Mouse (Mus musculus): ENCODE results near the gene Myo1d. TPM values are rescaled to one million over a fixed set of nuclear protein-coding genes. Genes with fewer than 3 reads are reported as not detected.
"Not testable (repeated sequence)": the region's sequence is repeated elsewhere in the genome, so short reads cannot be mapped to it uniquely, and the experiment has no call there.

The Myo1d gene
- polyA plus RNA-seq, 1 experiment = 6.4 TPM

- H3K27ac ChIP-seq (ENCODE audit: control insufficient read depth, insufficient read depth, low read depth, low read length, poor library complexity) = peak within 1 kb of the TSS; percentile 91
- TF ChIP-seq POLR2A (IDR thresholded peaks at IDR 0.05; ENCODE audit: borderline replicate concordance, control insufficient read depth, low read depth, low read length) (no peak), CTCF (IDR thresholded peaks at IDR 0.05; ENCODE audit: control insufficient read depth, insufficient read depth, low read length) (peak; percentile 63)
- peaks cover 3% of the 10 kb centered on the region for H3K4me1 ChIP-seq (ENCODE audit: control insufficient read depth, insufficient read depth, low read length)
- H3K4me3 ChIP-seq (replicated peaks; ENCODE audit: control insufficient read depth, low read depth, low read length) = peak within 1 kb of the TSS; percentile 95
- 2% methylated on average over 106 of the region's 116 CpGs for WGBS
Observed at GRCm38 (mm10) chr11:80476222-80477189, 303.3 kb downstream of the Myo1d start, which contains the start of gene Cdk5r1. Gene Cdk5r1, plus strand, starts transcription at chr11:80477023.

- H3K4me1 ChIP-seq (ENCODE audit: control insufficient read depth, insufficient read depth, low read length) = peaks cover 3% of the 10 kb centered on the region
- 90% methylated on average over 9 of the region's 9 CpGs for WGBS
- TF ChIP-seq CTCF (IDR thresholded peaks at IDR 0.05; ENCODE audit: control insufficient read depth, insufficient read depth, low read length) (no peak), POLR2A (IDR thresholded peaks at IDR 0.05; ENCODE audit: borderline replicate concordance, control insufficient read depth, low read depth, low read length) (no peak)
- no peak overlapping the region for H3K27ac ChIP-seq (ENCODE audit: control insufficient read depth, insufficient read depth, low read depth, low read length, poor library complexity)
- no peak overlapping the region for H3K4me3 ChIP-seq (replicated peaks; ENCODE audit: control insufficient read depth, low read depth, low read length)
Observed at GRCm38 (mm10) chr11:80475544-80475943, 304.3 kb downstream of the Myo1d start.

- TF ChIP-seq CTCF (IDR thresholded peaks at IDR 0.05; ENCODE audit: control insufficient read depth, insufficient read depth, low read length) (0 out of 2 replicates have a peak, but pooled peaks have one; percentile 6), POLR2A (IDR thresholded peaks at IDR 0.05; ENCODE audit: borderline replicate concordance, control insufficient read depth, low read depth, low read length) (no peak)
- Histone ChIP-seq H3K4me1 (ENCODE audit: control insufficient read depth, insufficient read depth, low read length) (peaks cover 3% of the 10 kb centered on the region), H3K27ac (ENCODE audit: control insufficient read depth, insufficient read depth, low read depth, low read length, poor library complexity) (no peak overlapping the region), H3K4me3 (replicated peaks; ENCODE audit: control insufficient read depth, low read depth, low read length) (no peak overlapping the region)
- WGBS = 93% methylated on average over 11 of the region's 11 CpGs
Observed at GRCm38 (mm10) chr11:80474846-80475245, 305.0 kb downstream of the Myo1d start.

GRCm38 (mm10) chr11:80474175-80474691 lies 305.6 kb downstream of the Myo1d start:
- no peak overlapping the region for H3K4me3 ChIP-seq (replicated peaks; ENCODE audit: control insufficient read depth, low read depth, low read length)
- no peak for TF ChIP-seq POLR2A (IDR thresholded peaks at IDR 0.05; ENCODE audit: borderline replicate concordance, control insufficient read depth, low read depth, low read length)
- TF ChIP-seq CTCF (IDR thresholded peaks at IDR 0.05; ENCODE audit: control insufficient read depth, insufficient read depth, low read length) = peak; percentile 63
- no peak overlapping the region for H3K27ac ChIP-seq (ENCODE audit: control insufficient read depth, insufficient read depth, low read depth, low read length, poor library complexity)
- peaks cover 3% of the 10 kb centered on the region for H3K4me1 ChIP-seq (ENCODE audit: control insufficient read depth, insufficient read depth, low read length)
- WGBS = 10% methylated on average over 2 of the region's 2 CpGs

GRCm38 (mm10) chr11:80471836-80472605 lies 307.8 kb downstream of the Myo1d start:
- TF ChIP-seq CTCF (IDR thresholded peaks at IDR 0.05; ENCODE audit: control insufficient read depth, insufficient read depth, low read length) (no peak), POLR2A (IDR thresholded peaks at IDR 0.05; ENCODE audit: borderline replicate concordance, control insufficient read depth, low read depth, low read length) (no peak)
- no peak overlapping the region for H3K4me3 ChIP-seq (replicated peaks; ENCODE audit: control insufficient read depth, low read depth, low read length)
- 87% methylated on average over 16 of the region's 16 CpGs for whole genome bisulfite sequencing
- H3K27ac ChIP-seq (ENCODE audit: control insufficient read depth, insufficient read depth, low read depth, low read length, poor library complexity) = no peak overlapping the region
- H3K4me1 ChIP-seq (ENCODE audit: control insufficient read depth, insufficient read depth, low read length) = no peaks in the 10 kb centered on the region; the same call in 1 of the 2 replicates

GRCm38 (mm10) chr11:80463605-80464130 lies 316.2 kb downstream of the Myo1d start:
- not testable (repeated sequence) for H3K4me3 ChIP-seq (replicated peaks; ENCODE audit: control insufficient read depth, low read depth, low read length); H3K27ac ChIP-seq (ENCODE audit: control insufficient read depth, insufficient read depth, low read depth, low read length, poor library complexity); H3K4me1 ChIP-seq (ENCODE audit: control insufficient read depth, insufficient read depth, low read length)
- WGBS = 84% methylated on average over 4 of the region's 4 CpGs

GRCm38 (mm10) chr11:80453198-80453597 lies 326.6 kb downstream of the Myo1d start:
- TF ChIP-seq CTCF (IDR thresholded peaks at IDR 0.05; ENCODE audit: control insufficient read depth, insufficient read depth, low read length) = no peak
- no peak for TF ChIP-seq POLR2A (IDR thresholded peaks at IDR 0.05; ENCODE audit: borderline replicate concordance, control insufficient read depth, low read depth, low read length)
- Histone ChIP-seq H3K4me3 (replicated peaks; ENCODE audit: control insufficient read depth, low read depth, low read length) (no peak overlapping the region), H3K27ac (ENCODE audit: control insufficient read depth, insufficient read depth, low read depth, low read length, poor library complexity) (no peak overlapping the region), H3K4me1 (ENCODE audit: control insufficient read depth, insufficient read depth, low read length) (no peaks in the 10 kb centered on the region)
- 81% methylated on average over 1 of the region's 1 CpGs for whole genome bisulfite sequencing

GRCm38 (mm10) chr11:80452242-80452641 lies 327.6 kb downstream of the Myo1d start:
- 50% methylated on average over 3 of the region's 3 CpGs for WGBS
- no peaks in the 10 kb centered on the region for H3K4me1 ChIP-seq (ENCODE audit: control insufficient read depth, insufficient read depth, low read length)
- no peak overlapping the region for H3K4me3 ChIP-seq (replicated peaks; ENCODE audit: control insufficient read depth, low read depth, low read length)
- no peak overlapping the region for H3K27ac ChIP-seq (ENCODE audit: control insufficient read depth, insufficient read depth, low read depth, low read length, poor library complexity)
- TF ChIP-seq CTCF (IDR thresholded peaks at IDR 0.05; ENCODE audit: control insufficient read depth, insufficient read depth, low read length) (no peak), POLR2A (IDR thresholded peaks at IDR 0.05; ENCODE audit: borderline replicate concordance, control insufficient read depth, low read depth, low read length) (no peak)
